Mouse (Mus musculus) thymus, adult 2 months (tissue): Measurements from ENCODE around the gene Rab5c. TPM values are rescaled to one million over a fixed set of nuclear protein-coding genes. Genes with fewer than 3 reads are reported as not detected.

ENCODE experiments used
- DNase-seq: peaks from one replicate; pipeline ENCODE4 v3.0.0; 2021
- H3K27ac ChIP-seq: fragments of 200-500 bp; 2 replicates; pipeline ENCODE4 v1.5.1; 2012; ENCODE audit warnings: low read length, control low read depth; ENCODE audit not compliant: control insufficient read depth, insufficient read depth
- H3K27me3 ChIP-seq: fragments of 200-500 bp; 2 replicates; pipeline ENCODE4 v1.6.1; 2012; ENCODE audit warnings: mild to moderate bottlenecking, low read length, moderate library complexity, mixed read lengths; ENCODE audit not compliant: control insufficient read depth, insufficient read depth
- H3K36me3 ChIP-seq: fragments of 200-500 bp; 2 replicates; pipeline ENCODE4 v1.6.1; 2012; ENCODE audit warnings: mild to moderate bottlenecking, low read length, moderate library complexity; ENCODE audit not compliant: control insufficient read depth, insufficient read depth
- H3K4me1 ChIP-seq: fragments of 200-500 bp; replicated peaks from 2 replicates; pipeline ENCODE4 v1.6.1; 2012; ENCODE audit warnings: low read length; ENCODE audit not compliant: control insufficient read depth, insufficient read depth
- H3K4me3 ChIP-seq: fragments of 200-500 bp; 2 replicates; pipeline ENCODE4 v1.5.1; 2012; ENCODE audit warnings: mild to moderate bottlenecking, low read length, control low read depth, moderate library complexity; ENCODE audit not compliant: control insufficient read depth, insufficient read depth
- CTCF ChIP-seq: fragments of 200-500 bp; IDR thresholded peaks from 2 replicates; pipeline ENCODE4 v1.5.1; 2012; ENCODE audit warnings: mild to moderate bottlenecking, control low read depth, low read length, moderate library complexity, borderline replicate concordance; ENCODE audit not compliant: control insufficient read depth, poor library complexity, insufficient read depth; ENCODE audit errors: extremely low read depth
- POLR2A ChIP-seq: fragments of 200-500 bp; IDR thresholded peaks from 2 replicates; pipeline ENCODE4 v1.6.1; 2012; ENCODE audit warnings: mild to moderate bottlenecking, low read length, control low read depth, moderate library complexity; ENCODE audit not compliant: control insufficient read depth, poor library complexity, insufficient read depth; ENCODE audit errors: extremely low read depth
- WGBS: fragments of 180-500 bp; shearing (Covaris S2); methylation state at CpG from one replicate; pipeline ENCODE4 v1.1.7; 2018; 5-methylcytosine and 5-hydroxymethylcytosine counted together
- polyA plus RNA-seq: library from polyadenylated mRNA; depleted of rRNA; stranded (reverse); fragments of >200 nt; gene quantifications from 2 replicates; pipeline ENCODE4 v1.2.3, GENCODE M21; 2012; rRNA removed

Rab5c gene
- 290 and 304 TPM in 2 replicates for polyA plus RNA-seq

DNA sequence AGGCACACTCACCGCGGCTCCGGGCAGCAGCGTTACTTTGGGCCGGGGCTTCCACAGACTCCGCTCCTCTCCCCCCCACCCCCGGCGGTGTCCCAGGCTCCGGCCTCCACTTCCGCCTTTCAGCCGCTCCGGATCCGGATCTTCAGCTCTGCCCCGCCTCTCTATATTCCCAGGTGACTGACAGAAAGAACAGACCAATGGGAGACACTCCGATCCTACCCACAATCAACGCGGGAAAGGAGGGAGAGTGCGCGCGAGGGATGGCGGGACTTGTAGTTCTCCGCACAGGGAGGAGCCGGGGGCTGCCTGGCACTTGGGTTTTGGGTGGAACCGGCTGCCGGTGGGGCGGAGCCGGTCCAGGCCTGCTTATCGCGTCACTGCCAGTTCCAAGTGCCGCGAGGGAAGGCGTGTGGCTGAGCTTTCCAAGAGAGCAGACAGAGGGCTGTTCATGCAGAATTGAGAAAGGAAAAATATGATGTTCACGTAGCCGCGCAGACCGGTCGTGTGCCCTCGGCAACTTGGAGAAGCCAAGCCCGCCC is at the start of gene Rab5c:
Gene Rab5c (minus strand): TSS at position 150 of the 539 bp plus-strand sequence.
- TF ChIP-seq POLR2A (peak; percentile 77), CTCF (no peak; the same call in 1 of the 2 replicates)
- Histone ChIP-seq H3K27ac (peak within 1 kb of the TSS; percentile 48), H3K36me3 (peaks cover 1% of the 10 kb centered on the region; the same call in 1 of the 2 replicates), H3K4me1 (peaks cover 18% of the 10 kb centered on the region), H3K4me3 (peak within 1 kb of the TSS; percentile 90), H3K27me3 (no peaks in the 10 kb centered on the region)
- under 1% methylated on average over 39 of the region's 39 CpGs for WGBS
- DNase-seq = peak; percentile 98

DNA sequence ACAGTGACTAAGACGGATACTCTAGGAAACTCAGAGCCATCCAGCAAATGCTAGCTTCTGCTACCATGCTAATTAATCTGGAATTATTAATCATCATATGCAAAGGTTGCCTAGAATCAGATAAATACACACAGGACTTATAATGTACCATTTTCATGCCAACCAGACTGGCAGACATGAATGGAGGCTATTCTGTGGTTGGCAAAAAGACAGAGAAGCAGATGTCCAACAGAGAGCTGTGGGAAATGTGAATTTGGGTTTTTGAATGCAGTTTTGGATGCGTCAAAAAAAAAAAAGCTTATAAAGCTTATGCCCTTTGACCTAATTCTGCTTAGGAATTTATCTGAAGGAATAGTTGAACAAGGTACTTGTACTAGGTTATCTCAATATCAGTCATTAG is 47.8 kb upstream of the Rab5c start:
- WGBS = 98% methylated on average over 2 of the region's 2 CpGs
- no peaks in the 10 kb centered on the region for H3K4me1 ChIP-seq
- DNase-seq = no peak
- no peaks in the 10 kb centered on the region for H3K27me3 ChIP-seq
- H3K36me3 ChIP-seq = peaks cover 98% of the 10 kb centered on the region
- TF ChIP-seq POLR2A (no peak), CTCF (no peak)
- no peak overlapping the region for H3K4me3 ChIP-seq
- H3K27ac ChIP-seq = no peak overlapping the region

GRCm38 (mm10) chr11:100784286-100784685 is 46.3 kb upstream of the Rab5c start:
- no peaks in the 10 kb centered on the region for H3K27me3 ChIP-seq
- H3K27ac ChIP-seq = no peak overlapping the region
- DNase-seq = no peak
- TF ChIP-seq POLR2A = no peak
- no peak for TF ChIP-seq CTCF
- H3K4me1 ChIP-seq = no peaks in the 10 kb centered on the region
- WGBS = 92% methylated on average over 8 of the region's 8 CpGs
- no peak overlapping the region for H3K4me3 ChIP-seq
- peaks cover 98% of the 10 kb centered on the region for H3K36me3 ChIP-seq

DNA sequence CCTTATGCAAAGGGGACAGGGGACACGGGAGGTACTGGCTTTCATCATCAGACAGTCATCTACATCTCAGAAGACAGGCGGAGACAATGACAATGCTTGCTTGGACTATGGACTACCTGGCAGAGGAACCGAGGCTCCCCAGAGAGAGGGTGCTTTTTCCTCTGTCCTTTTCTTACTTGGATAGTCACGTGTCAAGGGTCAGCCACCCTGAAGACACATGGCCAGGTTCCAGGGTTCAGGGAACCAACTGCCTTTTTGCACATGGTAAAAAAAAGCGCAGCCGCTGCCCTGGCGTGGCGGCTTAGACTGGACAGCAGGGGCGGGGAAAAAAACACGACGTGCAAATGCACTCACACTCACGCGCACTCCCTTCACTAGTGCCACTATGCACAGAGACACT is 44.6 kb upstream of the Rab5c start:
- no peak for DNase-seq
- no peak for TF ChIP-seq CTCF
- TF ChIP-seq POLR2A = no peak
- WGBS = 96% methylated on average over 13 of the region's 13 CpGs
- no peaks in the 10 kb centered on the region for H3K27me3 ChIP-seq
- H3K4me1 ChIP-seq = no peaks in the 10 kb centered on the region
- no peak overlapping the region for H3K4me3 ChIP-seq
- H3K27ac ChIP-seq = no peak overlapping the region
- peaks cover 88% of the 10 kb centered on the region for H3K36me3 ChIP-seq

DNA sequence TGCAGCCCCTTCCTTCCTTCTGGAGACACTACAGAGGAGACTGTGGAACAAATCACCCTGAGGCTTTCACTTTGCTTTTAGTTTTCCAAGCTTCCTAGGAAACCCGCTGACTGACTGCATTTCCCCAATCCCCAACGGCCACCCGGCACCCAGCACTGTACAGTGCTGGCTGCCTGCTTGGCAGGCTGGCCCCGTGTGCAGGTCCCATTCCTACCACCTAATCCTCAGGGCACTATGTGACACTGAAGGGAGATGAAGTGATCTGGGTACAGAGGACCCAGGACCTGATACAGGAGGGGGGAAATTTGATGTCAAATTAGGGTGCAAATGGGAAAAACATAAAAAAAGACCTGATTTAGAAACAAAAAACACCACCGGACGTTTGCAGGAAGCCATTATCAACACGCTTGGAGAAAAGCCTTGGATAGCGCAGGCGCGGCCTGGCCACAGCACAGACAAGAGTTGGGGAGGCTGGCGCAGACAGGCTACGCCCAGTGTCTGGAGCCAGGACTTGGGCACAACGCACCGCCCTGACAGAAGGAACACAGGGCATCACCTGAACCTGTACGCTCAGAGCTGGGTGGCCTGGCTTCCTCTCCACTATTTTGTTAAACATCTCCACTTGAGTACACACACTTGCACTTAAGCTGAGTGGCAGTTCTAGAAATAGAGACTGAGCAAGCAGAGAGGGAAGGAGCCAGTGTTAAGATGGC is 43.9 kb upstream of the Rab5c start:
- H3K27ac ChIP-seq = no peak overlapping the region
- H3K36me3 ChIP-seq = peaks cover 82% of the 10 kb centered on the region
- H3K27me3 ChIP-seq = no peaks in the 10 kb centered on the region
- H3K4me1 ChIP-seq = no peaks in the 10 kb centered on the region
- H3K4me3 ChIP-seq = no peak overlapping the region
- WGBS = 96% methylated on average over 15 of the region's 15 CpGs
- no peak for TF ChIP-seq CTCF
- no peak for TF ChIP-seq POLR2A
- DNase-seq = no peak

DNA sequence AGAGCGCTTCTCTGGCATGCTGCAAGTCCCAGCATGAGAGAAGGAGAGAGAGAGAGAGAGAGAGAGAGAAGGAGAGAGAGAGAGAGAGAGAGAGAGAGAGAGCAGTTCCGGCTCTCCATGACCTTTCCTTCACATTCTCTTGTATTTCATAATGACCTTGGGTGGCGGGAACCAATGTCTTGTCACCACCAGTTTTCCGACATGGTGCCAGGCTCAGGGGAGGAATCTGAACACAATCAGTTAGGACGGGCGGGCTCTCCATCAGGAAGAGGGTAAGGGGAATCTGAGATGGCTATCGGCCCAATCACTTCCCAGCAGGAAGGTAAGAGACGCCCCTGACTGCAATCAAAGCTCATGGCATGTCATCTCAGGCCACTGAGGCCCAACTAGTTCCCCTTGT is 42.2 kb upstream of the Rab5c start:
- peaks cover 65% of the 10 kb centered on the region for H3K36me3 ChIP-seq
- no peak overlapping the region for H3K27ac ChIP-seq
- DNase-seq = no peak
- WGBS = 95% methylated on average over 8 of the region's 8 CpGs
- H3K4me1 ChIP-seq = no peaks in the 10 kb centered on the region
- H3K27me3 ChIP-seq = no peaks in the 10 kb centered on the region
- no peak for TF ChIP-seq CTCF
- no peak for TF ChIP-seq POLR2A
- no peak overlapping the region for H3K4me3 ChIP-seq
